Comparison of ENCODE assay signal across 11 mouse cellular contexts in genomic region chr10:33653142-33653541, GRCm38 (mm10). TPM values are rescaled to one million over a fixed set of nuclear protein-coding genes. Genes with fewer than 3 reads are reported as not detected.
DNase-seq lines count a peak whose midpoint lies in the region; ATAC-seq and TF ChIP-seq lines count a peak whose summit lies in the region.
"Had no signal": no experiment of that assay in that cellular context is flagged by ENCODE, and none has a peak within 500 bp of the region (broad histone marks: within the 10 kb centered on the region; RNA-seq: fewer than 3 reads in every experiment).

No protein-coding gene starts in this region.

- H3K27me3 ChIP-seq in cerebellum, adult 2 months (ENCODE audit: control insufficient read depth, insufficient read depth, low read length) = no peaks in the 10 kb centered on the region
- no peaks in the 10 kb centered on the region for H3K27me3 ChIP-seq in midbrain, embryonic 14.5 days (ENCODE audit: control insufficient read depth, insufficient read depth, low read length)
- no peaks in the 10 kb centered on the region for H3K27me3 ChIP-seq in midbrain, embryonic 15.5 days (replicated peaks)
- H3K27me3 ChIP-seq in liver, embryonic 14.5 days (ENCODE audit: control insufficient read depth, insufficient read depth, low read length) = no peaks in the 10 kb centered on the region

- no peak overlapping the region for H3K27ac ChIP-seq in cerebellum, adult 2 months (ENCODE audit: insufficient read depth, low read length)
- no peak overlapping the region for H3K27ac ChIP-seq in midbrain, embryonic 14.5 days (replicated peaks; ENCODE audit: low read depth, low read length)
- no peak overlapping the region for H3K27ac ChIP-seq in midbrain, embryonic 15.5 days
- no peak overlapping the region for H3K27ac ChIP-seq in liver, embryonic 14.5 days

- no peak for TF ChIP-seq EP300 in liver, embryonic 14.5 days (IDR thresholded peaks at IDR 0.05; ENCODE audit: low read depth)

- H3K9ac ChIP-seq in midbrain, embryonic 14.5 days (replicated peaks; ENCODE audit: low read length) = no peak overlapping the region
- no peak overlapping the region for H3K9ac ChIP-seq in midbrain, embryonic 15.5 days
- H3K9ac ChIP-seq in liver, embryonic 14.5 days (replicated peaks) = no peak overlapping the region

- H3K4me2 ChIP-seq in midbrain, embryonic 14.5 days (ENCODE audit: low read length) = no peak overlapping the region
- no peak overlapping the region for H3K4me2 ChIP-seq in midbrain, embryonic 15.5 days
- no peak overlapping the region for H3K4me2 ChIP-seq in liver, embryonic 14.5 days (ENCODE audit: low read depth)

- H3K4me3 ChIP-seq in cerebellum, adult 2 months (replicated peaks; ENCODE audit: insufficient read depth, low read depth, low read length) = no peak overlapping the region
- H3K4me3 ChIP-seq in midbrain, embryonic 14.5 days (replicated peaks; ENCODE audit: low read depth, low read length) = no peak overlapping the region
- no peak overlapping the region for H3K4me3 ChIP-seq in midbrain, embryonic 15.5 days
- no peak overlapping the region for H3K4me3 ChIP-seq in liver, embryonic 14.5 days (ENCODE audit: insufficient read depth in 1 of 2, low read depth in 2 of 2, low read length in 2 of 2)
- H3K4me3 ChIP-seq: myocyte had no signal

- H3K36me3 ChIP-seq in midbrain, embryonic 14.5 days (ENCODE audit: control insufficient read depth, insufficient read depth, low read length) = no peaks in the 10 kb centered on the region
- H3K36me3 ChIP-seq in midbrain, embryonic 15.5 days (replicated peaks) = no peaks in the 10 kb centered on the region
- H3K36me3 ChIP-seq in liver, embryonic 14.5 days (replicated peaks; ENCODE audit: control insufficient read depth, insufficient read depth, low read depth) = no peaks in the 10 kb centered on the region

- no peak; the same call in 1 of the 2 replicates for ATAC-seq in midbrain, embryonic 14.5 days (ENCODE audit: low FRiP score, low TSS enrichment)
- no peak for ATAC-seq in midbrain, embryonic 15.5 days (replicated peaks)
- ATAC-seq in liver, embryonic 14.5 days (ENCODE audit: insufficient read depth) = no peak

- no peaks in the 10 kb centered on the region for H3K9me3 ChIP-seq in midbrain, embryonic 14.5 days (ENCODE audit: control insufficient read depth, low read length)
- H3K9me3 ChIP-seq in midbrain, embryonic 15.5 days = no peaks in the 10 kb centered on the region
- H3K9me3 ChIP-seq in liver, embryonic 14.5 days (ENCODE audit: control insufficient read depth, low read length) = no peaks in the 10 kb centered on the region

- H3K4me1 ChIP-seq in cerebellum, adult 2 months (ENCODE audit: control insufficient read depth, insufficient read depth, low read length) = no peaks in the 10 kb centered on the region
- H3K4me1 ChIP-seq in midbrain, embryonic 14.5 days (ENCODE audit: control insufficient read depth, insufficient read depth, low read length) = no peaks in the 10 kb centered on the region
- no peaks in the 10 kb centered on the region for H3K4me1 ChIP-seq in midbrain, embryonic 15.5 days
- H3K4me1 ChIP-seq in liver, embryonic 14.5 days (replicated peaks; ENCODE audit: control insufficient read depth in 2 of 2, insufficient read depth in 2 of 2, low read length in 1 of 2) = no peaks in the 10 kb centered on the region

- TF ChIP-seq CTCF in cerebellum, adult 2 months (IDR thresholded peaks at IDR 0.05; ENCODE audit: borderline replicate concordance, insufficient read depth, low read depth, low read length) = peak; percentile 30; the same call in 1 of the 2 replicates
- peak; percentile 58 for TF ChIP-seq CTCF in liver, embryonic 14.5 days (IDR thresholded peaks at IDR 0.05; ENCODE audit: low read depth)

- TF ChIP-seq POLR2A in cerebellum, adult 2 months (IDR thresholded peaks at IDR 0.05; ENCODE audit: borderline replicate concordance, insufficient read depth, low read length) = no peak

- DNase-seq in cerebellum, adult 2 months = peak; percentile 17 to 32
- DNase-seq in cerebellum, adult 11-12 months = no peak
- DNase-seq in midbrain, embryonic 14.5 days = peak; percentile 76
- DNase-seq in embryo, embryonic 10.5 days (ENCODE audit: low spot score) = peak; percentile 52
- peak; percentile 61 for DNase-seq in kidney, postnatal 14 days
- no peak for DNase-seq in liver, embryonic 14.5 days (ENCODE audit: low read depth in 3 of 3, low spot score in 3 of 3)
- DNase-seq in spleen, postnatal 36 days (ENCODE audit: low spot score in 2 of 2) = no peak

RNA-seq across cellular contexts. Expression of gene Clvs2, which starts 28.6 kb away (rescaled TPM):
- 16.5 and 20.0 TPM in 2 replicates for polyA plus RNA-seq in cerebellum, adult 2 months (2012; rRNA removed)
- polyA plus RNA-seq in midbrain, embryonic 14.5 days (2014; fragmentation: Nextera tagmentation; extraction: Ambion mirVana) = 22.8 and 24.4 TPM in 2 replicates
- polyA plus RNA-seq in midbrain, embryonic 15.5 days (2015; fragmentation: Nextera tagmentation; extraction: Ambion mirVana) = 21.2 and 23.4 TPM in 2 replicates
- polyA plus RNA-seq in liver, embryonic 14.5 days (2012; rRNA removed) = 0.03 TPM in 1 of 2 replicates, not detected in the other
- not detected in 2 replicates for polyA plus RNA-seq in liver, embryonic 14.5 days (2014; fragmentation: Nextera tagmentation; extraction: Ambion mirVana)
- polyA plus RNA-seq: C2C12; gonadal fat pad, adult 2 months; myocyte had no signal

Comparison
In these comparisons a context has a peak if more than half of its experiments do, and no peak if none do; other contexts are left out.
1. DNase-seq: peak in cerebellum, adult 2 months (2 of 2), midbrain, embryonic 14.5 days (single experiment), embryo, embryonic 10.5 days (single experiment) and kidney, postnatal 14 days (single experiment); none in cerebellum, adult 11-12 months (single experiment), liver, embryonic 14.5 days (0 of 3) and spleen, postnatal 36 days (0 of 2).
2. RNA of gene Clvs2, which starts 28.6 kb away (polyA plus RNA-seq): 22.8 to 24.4 TPM in midbrain, embryonic 14.5 days, 21.2 to 23.4 TPM in midbrain, embryonic 15.5 days and 16.5 to 20.0 TPM in cerebellum, adult 2 months; 0.03 TPM in liver, embryonic 14.5 days; every median in the first group is over 10 times any median in the second.